Mouse (Mus musculus): ENCODE data around the gene Bap1.

DNA sequence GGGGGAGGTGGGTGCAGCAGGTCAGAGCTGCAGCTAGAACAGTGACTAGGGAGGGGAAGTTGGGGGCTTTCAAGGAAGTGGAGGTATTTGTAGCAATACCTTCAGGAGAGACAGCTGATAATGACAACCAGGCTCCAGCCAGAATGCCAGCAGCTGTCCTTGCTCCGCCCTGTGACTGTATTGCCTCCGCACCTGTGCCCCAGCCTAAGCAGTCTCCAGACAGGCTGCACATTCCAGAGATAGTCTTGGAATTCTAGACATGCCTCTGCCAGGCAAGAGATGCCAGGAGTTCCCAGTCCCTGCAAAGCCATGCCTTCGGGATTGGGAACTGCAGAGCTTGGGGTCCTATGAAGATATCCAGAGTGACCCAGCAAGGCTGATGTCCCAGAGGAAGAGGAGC lies 38.8 kb upstream of the Bap1 start:
- no peak for TF ChIP-seq POLR2A (IDR thresholded peaks at IDR 0.05; ENCODE audit: borderline replicate concordance, extremely low read depth, low read depth, low read length)
- TF ChIP-seq CTCF (IDR thresholded peaks at IDR 0.05; ENCODE audit: insufficient read depth, low read length), result no peak
